Mouse (Mus musculus) gastrocnemius, postnatal 10 days (tissue): ENCODE results near the gene Irak2. TPM values are rescaled to one million over a fixed set of nuclear protein-coding genes. Genes with fewer than 3 reads are reported as not detected.

Experiments
- DNase-seq: peaks from one replicate; pipeline ENCODE4 v3.0.0; 2021; ENCODE audit warnings: mixed read lengths
- long read RNA-seq, 2 experiments: library from polyadenylated mRNA; stranded (forward); transcript quantifications; one replicate each; pipeline ENCODE4 v2.0.0; 2021
- total RNA-seq, 2 experiments: library from RNA; stranded (reverse); gene quantifications; 2 replicates each; pipeline ENCODE4 v1.2.3; 2021

Irak2 gene
- total RNA-seq: 1 to 10 TPM; 6.3 to 7.2 TPM
- long read RNA-seq, experiment 1, partial matches to known transcripts: 1 of 3 reads
- long read RNA-seq, experiment 1, other reads (novel, unspliced or antisense): 1 of 3 reads
- long read RNA-seq, experiment 2, partial matches to known transcripts: 1 of 6 reads
- long read RNA-seq, experiment 2, other reads (novel, unspliced or antisense): 1 of 6 reads

DNA sequence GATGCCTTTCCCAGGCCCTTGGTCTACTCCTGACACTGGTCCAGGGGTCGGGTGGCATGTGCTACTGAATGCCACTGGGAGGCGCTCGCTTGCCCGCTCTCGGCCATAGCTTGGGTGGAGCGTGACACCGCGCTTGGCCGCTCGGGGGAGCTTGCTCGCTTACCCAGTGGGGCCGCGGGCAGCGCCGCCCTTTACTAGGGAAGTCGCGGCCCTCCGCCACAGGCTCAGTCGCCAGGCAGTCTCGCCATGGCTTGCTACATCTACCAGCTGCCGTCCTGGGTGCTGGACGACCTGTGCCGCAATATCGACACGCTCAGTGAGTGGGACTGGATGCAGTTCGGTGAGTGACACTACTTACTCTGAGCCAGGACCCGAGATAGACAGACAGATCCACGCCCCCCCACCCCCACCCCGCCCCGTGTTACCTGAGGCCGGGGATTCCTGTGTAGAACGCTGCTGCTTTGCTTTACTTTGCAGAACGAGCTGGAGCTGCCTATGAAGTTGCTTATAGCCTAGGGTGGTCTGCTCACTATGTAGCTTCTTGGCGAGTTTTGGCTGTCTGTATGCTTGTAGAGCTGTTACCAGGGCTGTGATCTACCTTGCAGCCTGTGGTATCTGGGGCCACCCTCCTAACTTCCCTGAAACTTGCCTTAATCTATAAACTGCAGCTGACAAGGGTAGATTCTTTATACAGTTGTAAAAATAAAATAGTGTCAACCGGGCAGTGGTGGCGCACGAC lies at the start of gene Irak2:
Gene Irak2 (plus strand): TSS at position 166 of the 739 bp plus-strand sequence.
- peak; percentile 96 for DNase-seq

DNA sequence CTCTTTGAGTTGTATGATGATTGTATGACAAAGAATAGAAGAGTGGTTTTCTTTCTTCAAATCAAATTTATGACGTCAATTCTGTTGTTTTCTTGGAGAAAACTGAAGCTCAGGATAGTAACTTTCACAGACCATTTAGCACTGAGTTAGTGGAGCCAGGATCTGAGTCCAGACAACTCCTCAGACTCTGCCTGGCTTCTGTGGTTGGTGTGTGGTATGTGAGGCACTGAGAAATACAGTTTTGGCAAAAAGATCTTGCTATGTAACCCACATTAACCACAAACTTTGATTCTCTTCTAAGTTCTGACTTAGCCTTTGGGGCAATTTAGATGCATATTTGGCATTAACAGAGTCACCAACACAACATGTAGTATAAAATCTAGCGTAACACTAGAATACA lies 45.6 kb upstream of the Irak2 start:
- no peak for DNase-seq

DNA sequence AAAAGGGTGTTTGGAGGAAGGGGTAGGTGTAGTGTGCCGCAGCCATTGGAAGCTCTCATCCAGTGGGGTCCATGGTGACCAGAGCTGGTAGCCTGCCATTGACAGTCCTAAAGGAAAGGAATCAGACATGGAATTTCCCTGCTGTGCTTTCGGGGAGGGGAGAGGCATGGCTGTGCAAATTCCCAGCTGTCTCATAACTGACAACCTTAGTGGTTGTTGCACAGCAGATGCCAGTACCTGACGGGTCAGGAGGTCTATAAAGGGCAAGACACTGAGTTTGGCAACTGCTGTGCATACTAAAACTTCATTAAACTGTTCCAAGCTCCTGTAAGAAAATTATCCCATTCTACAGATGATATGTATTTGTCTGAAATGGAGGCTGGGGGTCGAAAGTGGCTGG lies 40.3 kb upstream of the Irak2 start:
- no peak for DNase-seq

DNA sequence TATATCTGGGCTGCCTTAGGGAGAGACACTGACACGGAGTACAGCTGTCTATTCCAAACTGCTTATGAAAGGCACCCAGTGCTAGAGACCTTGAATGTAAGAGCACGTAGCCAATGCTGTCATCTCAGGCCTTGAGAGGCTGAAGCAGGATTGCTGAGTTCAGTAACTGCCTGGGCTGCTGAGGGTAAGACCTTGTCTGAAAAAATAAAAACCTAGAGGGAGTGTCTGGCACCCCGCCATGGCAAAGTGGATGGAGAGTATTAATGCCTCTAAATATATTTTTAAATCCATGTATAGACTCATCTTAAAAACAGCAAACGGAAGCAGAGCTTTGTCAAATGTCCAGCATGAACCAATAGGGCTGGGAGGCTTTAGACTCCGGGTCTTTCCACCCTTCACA lies 38.4 kb upstream of the Irak2 start:
- DNase-seq: peak; percentile 17

DNA sequence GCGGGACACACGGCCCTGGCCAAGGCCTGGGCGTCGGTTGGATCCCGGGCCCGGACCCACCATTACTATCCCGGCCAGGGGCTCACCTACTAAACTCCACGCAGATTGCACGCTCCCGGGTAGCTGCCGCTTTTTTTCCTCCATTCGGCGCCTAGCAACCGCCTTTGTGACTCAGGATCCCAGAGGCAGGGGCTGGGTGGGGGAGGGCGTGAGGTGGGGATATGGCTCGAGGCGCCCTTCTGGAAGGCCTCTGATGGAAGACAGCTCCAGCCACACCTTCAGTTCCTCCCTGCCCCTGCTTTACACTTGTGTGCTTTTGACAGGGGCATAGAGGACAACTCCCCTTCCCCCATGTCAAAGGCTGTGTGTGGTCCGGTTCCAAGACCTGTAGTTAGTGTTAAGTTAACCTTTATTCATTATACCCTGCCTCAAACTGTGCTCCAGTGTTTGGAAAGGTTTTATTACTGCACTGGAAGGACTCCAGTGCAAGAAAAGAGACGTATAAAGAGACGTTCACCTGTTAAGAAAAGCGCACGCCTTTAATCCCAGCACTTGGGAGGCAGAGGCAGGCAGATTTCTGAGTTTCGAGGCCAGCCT lies 37.6 kb upstream of the Irak2 start, which contains the start of gene Fancd2os:
Gene Fancd2os (minus strand): TSS at position 173 of the 597 bp plus-strand sequence.
- DNase-seq: no peak

DNA sequence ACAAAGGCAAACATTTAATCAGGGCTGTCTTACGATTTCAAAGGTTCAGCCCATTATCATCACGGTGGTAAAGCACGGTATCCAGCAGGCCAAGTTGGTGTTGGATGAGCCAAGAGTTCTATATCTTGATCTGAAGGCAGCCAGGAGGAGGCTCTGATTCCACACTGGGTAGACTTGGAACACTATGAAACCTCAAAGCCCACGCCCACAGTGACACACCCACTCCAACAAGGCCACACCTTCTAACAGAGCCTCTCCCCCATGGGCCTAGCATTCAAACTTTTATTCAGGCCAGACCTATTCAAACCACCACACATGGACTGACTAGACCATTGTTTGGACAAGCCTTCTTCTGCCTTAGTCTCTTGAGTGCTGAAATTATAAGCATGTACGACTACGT lies 35.4 kb upstream of the Irak2 start:
- no peak for DNase-seq

DNA sequence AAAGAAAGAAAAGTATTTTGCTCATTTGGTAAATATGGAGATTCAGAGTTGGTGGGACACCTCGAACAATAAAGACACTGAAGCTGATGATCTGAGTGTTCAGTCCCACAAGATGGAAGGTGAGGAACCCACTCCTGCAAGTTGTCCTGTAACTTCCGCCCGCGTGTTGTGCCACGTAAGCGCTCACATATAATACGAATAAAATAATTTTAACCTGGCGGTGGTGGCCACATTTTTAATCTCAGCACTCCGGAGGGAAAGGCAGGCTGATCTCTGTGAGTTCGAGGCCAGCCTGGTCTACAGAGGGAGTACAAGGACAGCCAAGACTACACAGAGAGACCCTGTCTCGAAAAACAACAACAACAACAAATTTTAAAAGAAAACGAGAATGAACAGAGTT lies 34.3 kb upstream of the Irak2 start:
- no peak for DNase-seq

DNA sequence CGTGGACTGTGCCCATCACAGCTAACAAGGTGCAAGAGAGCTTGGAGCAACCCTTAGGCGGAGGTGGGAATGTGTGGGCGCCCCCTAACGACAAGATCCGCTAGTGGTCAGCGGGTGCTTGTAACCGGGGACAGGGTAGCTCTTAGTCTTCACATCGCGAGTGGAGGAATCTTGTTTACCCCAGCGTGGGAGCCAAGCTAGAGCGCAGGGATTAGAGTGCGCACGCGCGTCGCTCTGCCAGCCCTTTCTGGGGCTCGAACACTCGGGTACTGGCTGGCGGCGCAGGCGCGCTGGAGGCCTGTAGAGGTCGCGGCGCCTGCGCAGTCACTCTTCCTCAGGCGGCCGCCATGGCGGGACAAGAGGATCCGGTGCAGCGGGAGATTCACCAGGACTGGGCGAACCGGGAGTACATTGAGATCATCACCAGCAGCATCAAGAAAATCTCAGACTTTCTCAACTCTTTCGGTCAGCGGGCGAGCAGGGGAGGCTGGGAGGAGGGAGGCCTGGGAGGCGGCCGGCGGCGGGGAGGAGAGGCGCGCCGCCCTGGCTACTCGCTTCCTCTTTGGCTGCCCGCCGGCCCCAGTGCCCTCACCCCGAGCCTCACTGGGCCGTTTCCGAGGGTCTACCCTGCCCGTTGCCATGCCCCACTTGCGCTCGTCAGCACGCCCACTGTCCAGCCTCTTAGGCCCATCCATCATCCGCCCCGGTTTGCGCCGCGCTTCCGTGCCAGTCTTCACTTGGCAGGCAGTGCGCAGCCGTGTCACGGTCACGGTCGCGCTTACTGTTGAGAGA lies 33.6 kb upstream of the Irak2 start, which contains the start of gene Brk1:
Gene Brk1 (plus strand): TSS at position 341 of the 792 bp plus-strand sequence.
- DNase-seq: peak; percentile 87

DNA sequence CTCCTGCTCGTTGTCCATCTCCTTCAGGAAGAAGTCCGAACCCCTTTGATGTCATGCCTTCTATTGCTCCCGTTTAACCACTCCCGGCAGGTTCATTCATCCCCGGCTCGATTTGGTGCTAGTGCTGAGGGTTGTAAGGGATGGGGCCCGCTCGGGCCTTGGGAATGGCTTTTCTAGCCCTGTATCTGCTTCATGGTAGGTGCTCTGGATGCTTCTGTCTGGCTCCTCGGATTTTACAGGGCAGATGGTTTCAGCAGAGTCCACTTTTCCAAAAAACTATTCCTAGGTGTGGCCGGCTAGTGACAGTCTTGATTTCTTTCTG lies 33.1 kb upstream of the Irak2 start:
- DNase-seq: no peak

DNA sequence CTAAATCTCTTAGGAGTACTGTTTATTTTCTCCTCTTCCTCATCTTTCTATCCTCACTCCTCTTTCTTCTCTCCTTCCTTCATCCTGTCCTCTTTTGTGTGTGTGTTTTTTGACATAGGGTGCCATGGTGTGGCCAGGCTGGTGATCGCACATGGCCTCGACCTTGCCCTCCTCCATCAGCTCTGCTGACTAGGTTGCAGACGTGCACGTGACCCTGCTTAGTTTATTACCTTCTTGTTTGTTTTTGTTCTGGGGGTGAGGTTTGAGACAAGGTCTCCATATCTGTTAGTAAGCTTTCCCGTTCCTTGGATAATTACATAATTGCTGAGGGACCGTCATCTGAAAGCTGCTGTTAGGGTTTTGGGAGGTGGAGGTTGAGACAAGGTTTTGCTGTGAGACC lies 29.4 kb upstream of the Irak2 start:
- DNase-seq: no peak

DNA sequence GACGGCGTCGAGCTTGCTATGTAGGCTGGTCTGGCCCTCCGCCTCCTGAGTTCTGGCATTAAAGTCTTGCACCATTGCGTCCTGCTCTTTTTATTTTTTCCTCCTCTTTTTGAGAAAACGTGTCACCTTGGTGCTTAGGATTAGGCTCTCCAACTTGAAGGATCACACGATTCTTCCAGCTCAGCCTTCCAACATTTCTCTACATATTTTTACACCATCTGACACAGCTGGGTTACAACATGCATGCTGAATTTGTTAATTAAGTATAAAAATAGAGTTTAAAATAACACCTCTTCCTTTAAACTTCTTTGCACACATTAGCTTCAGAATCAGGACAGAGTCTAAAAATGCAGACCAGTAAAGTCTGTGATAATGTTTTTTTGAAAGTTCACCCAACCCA lies 29.0 kb upstream of the Irak2 start:
- no peak for DNase-seq

DNA sequence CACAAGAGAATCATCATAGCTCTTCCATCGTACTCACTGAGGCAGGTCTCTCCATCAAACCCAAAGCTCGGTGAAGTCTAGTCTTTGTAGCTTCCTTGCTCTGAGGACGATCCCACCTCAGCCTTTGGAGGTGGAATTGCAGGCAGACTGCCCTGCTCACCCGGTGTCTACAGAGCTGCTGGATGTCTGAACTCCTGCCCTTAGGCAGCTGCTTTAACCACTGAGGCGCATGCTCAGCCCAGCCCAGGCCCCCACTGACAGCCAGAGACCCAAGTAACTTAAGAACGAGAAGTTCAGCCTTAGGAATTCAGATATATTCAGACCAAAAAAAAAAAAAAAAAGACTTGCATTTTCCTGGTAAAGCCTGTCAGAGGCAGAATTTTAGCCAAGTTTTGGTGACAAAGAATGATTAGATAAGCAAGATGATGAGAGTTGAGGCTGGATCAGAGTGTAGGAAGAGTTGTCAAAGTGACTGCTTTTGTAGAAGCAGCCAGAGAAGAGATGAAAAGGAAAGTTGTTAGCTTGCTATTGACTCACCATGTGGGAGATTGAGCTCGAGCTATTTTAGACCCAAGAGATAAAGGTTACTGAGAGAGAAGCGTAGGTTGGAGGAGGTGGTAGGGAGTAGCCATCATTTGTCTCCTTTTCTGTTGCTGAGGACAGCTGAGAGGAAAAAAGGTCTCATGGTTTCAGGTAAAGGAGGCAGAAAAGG lies 25.9 kb upstream of the Irak2 start:
- DNase-seq: no peak

DNA sequence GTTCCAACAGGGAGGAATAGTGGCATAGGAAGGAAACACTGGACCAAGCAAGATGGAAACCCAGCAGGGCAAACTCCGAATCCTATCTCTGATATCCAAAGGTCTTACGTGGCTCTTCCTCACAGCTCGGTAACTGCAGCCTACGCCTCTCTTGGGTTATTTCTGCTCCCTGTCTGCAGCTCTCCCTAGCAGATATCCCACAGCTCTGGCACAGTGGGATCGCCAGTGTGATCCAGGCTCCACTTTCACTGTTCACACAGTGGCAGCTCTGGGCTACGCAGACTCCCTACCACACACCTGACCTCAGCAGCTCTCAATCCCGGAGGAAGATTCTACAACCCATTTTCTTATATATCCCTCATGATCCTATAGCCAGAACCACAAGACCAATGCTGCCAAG lies 24.1 kb upstream of the Irak2 start:
- no peak for DNase-seq

DNA sequence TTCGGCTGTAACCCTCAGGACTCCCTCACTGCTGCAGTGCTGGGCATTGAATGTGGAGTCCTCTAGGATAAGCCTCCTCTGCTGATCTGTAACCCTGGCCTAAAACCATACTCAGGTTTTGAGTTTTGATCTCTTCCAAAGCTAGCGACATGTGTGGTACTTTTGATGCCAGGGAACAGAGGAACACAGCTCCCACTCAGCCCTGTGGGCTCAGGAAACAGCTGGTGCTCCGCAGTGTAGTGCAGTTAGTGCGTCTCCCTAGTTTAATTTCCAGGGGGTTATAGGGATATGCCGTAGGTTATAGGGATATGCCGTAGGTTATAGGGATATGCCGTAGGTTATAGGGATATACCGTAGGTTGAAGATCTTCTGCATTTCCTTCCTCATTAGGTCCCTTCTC lies 23.3 kb upstream of the Irak2 start:
- no peak for DNase-seq

DNA sequence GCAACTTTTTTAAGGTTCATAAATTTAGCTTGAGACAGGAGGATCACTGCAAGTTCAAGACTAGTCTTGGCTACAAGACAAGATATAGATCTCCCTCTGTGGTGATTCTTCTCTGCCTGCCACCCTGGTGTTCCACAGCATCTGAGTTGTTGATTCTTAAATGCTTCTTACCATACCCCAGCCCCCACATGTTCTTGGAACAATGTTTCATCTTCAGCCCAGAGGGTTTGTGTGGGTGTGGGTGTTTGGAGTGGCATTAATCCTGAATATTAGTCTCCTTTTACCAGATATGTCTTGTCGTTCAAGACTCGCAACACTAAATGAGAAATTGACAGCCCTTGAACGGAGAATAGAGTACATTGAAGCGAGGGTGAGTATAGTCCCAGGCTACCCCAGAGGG lies 22.8 kb upstream of the Irak2 start:
- no peak for DNase-seq

DNA sequence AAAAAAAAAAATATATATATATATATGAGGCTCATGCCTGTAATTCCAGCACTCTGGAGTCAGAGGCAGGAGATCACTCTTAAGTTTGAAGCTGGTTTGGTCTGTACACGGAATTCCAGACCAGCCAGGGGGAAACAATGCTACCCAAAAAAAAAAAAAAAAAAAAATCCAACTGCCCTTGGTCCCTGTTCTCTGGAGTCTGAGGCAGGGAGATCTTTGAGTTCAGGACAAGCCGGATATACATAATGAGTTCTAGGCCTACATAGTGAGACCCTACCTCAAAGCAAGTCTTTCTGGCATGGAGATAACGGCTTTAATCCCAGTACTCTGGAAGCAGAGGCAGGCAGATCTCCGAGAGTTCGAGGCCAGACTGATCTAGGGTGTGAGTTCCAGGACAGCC lies 14.9 kb upstream of the Irak2 start:
- no peak for DNase-seq

DNA sequence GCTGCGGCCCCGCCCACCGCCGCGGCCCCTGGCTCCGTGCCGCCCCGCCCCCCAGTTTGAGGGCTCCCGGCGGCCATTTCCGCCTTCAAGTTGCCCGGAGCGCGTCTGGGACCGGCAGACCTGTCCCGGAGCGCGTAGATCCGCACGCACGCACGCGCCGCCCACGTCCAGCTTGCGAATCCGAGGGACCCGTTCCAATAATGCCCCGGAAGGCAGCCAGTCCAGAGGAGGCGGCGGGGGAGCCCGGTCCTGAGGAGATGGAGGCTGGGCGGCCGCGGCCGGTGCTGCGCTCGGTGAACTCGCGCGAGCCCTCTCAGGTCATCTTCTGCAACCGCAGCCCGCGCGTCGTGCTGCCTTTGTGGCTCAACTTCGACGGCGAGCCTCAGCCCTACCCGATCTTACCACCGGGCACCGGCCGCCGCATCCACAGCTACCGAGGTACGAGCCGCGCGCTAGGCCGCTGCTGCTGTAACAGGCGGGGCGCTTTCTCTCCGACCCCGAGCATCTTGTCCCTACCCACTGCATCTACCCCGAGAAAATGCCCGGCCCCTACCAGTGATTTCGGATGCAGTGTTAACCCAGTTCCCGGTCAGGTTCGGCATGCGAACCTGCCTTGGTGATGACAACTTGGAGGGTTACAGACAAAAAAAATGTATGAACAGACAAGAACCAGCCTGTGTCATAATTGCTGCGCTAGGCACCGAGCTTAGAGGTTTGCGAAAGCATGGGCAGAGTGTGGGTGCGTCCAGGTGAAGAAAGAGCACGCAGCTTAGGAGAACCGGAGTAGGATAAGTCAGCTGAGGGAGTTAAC lies 14.1 kb upstream of the Irak2 start, which contains the start of gene Vhl:
Gene Vhl (plus strand): TSS at position 19 of the 811 bp plus-strand sequence.
- peak; percentile 89 for DNase-seq

DNA sequence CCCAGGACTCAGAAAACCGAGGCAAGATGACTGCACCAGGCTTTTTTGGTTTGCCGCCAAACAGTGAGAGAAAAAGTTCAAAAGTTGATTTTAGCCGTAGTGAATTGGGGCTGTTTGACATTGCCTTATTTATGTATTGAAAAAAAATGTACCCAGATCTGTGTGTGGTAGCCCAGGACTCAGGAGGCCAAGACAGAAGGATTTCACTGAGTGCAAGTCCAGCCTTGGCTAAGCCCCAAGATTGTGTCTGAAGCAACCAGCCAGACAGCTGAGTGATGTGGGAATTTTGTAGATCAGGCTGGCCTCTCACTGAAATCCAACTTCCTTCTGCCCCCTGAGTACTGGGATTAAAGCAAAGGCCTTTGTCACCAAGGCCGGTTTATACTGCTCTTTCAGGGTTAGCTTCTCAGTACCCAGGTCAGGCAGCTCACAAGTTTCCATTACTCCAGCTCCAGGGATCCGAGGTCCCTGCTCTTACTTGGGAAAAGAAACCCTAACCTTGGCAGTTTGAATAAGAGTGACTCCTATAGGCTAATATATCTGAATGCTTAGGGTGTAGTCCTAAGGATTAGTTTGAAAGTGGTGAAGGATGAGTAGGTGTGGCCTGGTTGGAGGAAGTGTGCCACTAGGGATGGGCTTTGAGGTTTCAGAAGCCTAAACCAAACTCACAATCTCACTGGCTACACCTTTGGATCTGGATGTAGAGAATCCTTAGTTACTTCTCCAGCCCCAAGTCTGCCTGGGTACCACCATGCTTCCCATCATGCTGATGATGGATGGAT lies 13.1 kb upstream of the Irak2 start:
- no peak for DNase-seq

DNA sequence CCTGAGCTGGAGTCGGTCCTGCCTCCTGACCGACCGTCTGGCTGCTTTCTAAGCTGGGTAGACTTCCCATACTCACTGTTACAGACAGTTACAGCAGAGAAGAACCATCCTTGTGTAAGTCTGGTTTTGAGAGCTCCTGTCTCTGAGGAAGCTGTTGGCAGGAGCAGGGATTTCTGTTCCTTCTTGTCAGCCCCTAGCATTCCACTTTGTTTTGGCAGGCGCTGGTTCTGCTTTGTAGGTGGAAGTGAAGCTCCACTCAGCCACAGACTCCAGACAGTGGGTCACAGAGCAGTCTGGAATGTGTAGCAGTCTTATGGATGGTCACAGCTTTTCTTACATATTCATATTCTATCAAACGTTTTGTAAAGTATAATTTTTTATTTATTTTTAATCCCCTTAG lies 7.9 kb upstream of the Irak2 start:
- DNase-seq: no peak

DNA sequence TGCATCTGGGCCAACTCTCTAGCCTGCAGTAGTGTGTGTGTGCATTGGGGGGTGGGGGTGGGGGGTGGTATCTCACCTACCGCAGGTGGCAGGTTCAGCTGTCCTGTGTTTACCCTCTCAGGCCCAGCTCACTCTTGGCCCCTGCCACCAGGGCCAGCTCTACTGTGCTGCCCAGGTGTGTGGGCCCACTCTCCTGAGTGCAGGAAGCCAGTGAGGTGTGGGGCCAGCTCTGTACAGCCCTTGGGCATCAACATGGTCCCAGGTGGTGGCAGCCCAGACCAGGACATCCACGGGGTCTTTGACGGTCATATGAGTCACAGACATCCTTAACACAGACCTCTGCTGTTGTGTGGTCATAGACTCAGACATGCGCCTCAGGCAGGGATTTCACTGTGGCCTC lies 5.4 kb upstream of the Irak2 start:
- DNase-seq: no peak

DNA sequence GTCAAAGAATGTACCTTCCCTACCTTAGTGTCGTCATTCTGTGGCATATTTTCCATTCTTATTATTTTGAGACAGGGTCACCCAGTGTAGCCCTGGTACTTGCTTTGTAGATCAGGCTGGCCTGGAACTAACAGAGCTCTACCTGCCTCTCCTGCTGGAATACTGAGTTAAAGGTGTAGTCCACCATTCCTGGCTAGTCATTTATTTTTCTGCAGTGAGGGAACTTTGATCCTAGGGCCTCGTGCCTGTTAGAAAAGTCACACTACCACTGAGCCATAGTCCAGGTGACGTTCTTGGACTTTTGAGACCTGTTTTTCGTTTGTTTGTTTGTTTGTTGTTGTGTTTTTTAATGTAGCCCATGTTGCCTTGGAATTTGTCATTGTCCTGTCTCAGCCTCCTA lies 934 bp downstream of the Irak2 start:
- no peak for DNase-seq
